Mouse (Mus musculus) layer of hippocampus, adult 2 months (tissue): ENCODE results near the gene Dera. TPM values are rescaled to one million over a fixed set of nuclear protein-coding genes. Genes with fewer than 3 reads are reported as not detected.
A peak's percentile ranks its signal among the peaks of the same experiment; 100 is the strongest.
"Not testable (repeated sequence)": the region's sequence is repeated elsewhere in the genome, so short reads cannot be mapped to it uniquely, and the experiment has no call there.

Experiments used
- DNase-seq, 2 experiments: peaks; one replicate each; pipeline ENCODE4 v3.0.0; 2022; ENCODE audit warnings: low spot score in 2 of 2
- H3K27ac ChIP-seq: fragments of 200-600 bp; 2 replicates; pipeline ENCODE4 v1.8.1; 2022
- H3K4me3 ChIP-seq: fragments of 200-600 bp; 2 replicates; pipeline ENCODE4 v1.8.1; 2022; ENCODE audit warnings: mild to moderate bottlenecking
- CTCF ChIP-seq: fragments of 200-600 bp; conservative IDR thresholded peaks from 2 replicates; pipeline ENCODE4 v1.8.1; 2022; ENCODE audit warnings: antibody characterized with exemption, mild to moderate bottlenecking, moderate library complexity
- long read RNA-seq, 2 experiments: library from polyadenylated mRNA; stranded (forward); transcript quantifications; one replicate each; pipeline ENCODE4 v2.0.0; 2021; ENCODE audit warnings: borderline mapping rate in 2 of 2
- total RNA-seq, 2 experiments: library from RNA; stranded (reverse); gene quantifications; 2 replicates each; pipeline ENCODE4 v1.2.3; 2021

The Dera gene
- 1 to 10 TPM; 5.1 to 6.1 TPM for total RNA-seq
- long read RNA-seq, experiment 1, partial matches to known transcripts = 0 of 4 reads
- long read RNA-seq, experiment 1, other reads (novel, unspliced or antisense) = 1 of 4 reads
- long read RNA-seq, experiment 2, transcript Dera-201 (9 exons, 1,729 nt) = major isoform, 6 of 8 reads
- long read RNA-seq, experiment 2, partial matches to known transcripts = 1 of 8 reads
- long read RNA-seq, experiment 2, other reads (novel, unspliced or antisense) = 1 of 8 reads

DNA sequence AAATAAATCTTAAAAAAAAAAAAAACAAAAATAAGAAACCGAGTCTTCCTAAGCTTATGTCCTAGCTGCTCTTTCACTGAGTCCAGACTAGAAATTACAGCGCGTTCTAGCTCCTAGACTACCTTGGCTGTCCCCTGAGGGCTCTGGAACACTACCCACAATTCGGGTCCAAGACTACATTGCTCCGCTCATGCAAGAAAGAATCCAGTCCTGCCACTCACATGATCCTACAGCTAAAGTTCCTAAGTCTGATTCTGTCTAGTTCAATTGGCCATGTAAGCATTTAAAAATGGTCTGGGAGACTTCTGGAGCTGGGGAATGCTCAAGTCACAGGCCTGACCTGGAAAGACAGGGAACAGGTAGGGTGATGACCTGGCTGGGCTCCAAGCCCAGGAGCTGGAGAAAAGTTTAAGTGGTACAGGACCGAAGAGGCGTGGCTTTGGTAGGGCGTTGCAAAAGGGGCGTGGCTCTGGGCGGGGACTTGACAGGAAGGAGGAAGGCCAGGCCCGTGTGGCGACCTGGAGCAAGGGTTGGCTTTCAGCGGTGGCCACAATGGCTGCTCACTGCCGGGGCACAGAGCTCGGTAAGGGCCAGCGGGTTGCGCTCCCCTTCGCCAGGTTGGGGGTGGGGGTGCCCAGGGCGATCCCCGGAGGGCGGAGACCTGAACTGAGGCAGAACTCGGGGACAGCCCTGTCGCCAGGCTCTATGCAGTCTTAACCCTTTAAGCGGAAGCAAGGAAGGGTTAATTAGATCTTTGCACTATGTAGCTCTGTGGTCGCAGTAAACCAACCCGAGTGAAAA, at the start of gene Dera:
TSS of gene Dera (plus strand) at position 491 of the 801 bp plus-strand sequence.
- TF ChIP-seq CTCF = no peak
- DNase-seq = peak; percentile 41 to 58
- Histone ChIP-seq H3K4me3 (peak within 1 kb of the TSS; percentile 79), H3K27ac (peak within 1 kb of the TSS; percentile 69; the same call in 1 of the 2 replicates)

DNA sequence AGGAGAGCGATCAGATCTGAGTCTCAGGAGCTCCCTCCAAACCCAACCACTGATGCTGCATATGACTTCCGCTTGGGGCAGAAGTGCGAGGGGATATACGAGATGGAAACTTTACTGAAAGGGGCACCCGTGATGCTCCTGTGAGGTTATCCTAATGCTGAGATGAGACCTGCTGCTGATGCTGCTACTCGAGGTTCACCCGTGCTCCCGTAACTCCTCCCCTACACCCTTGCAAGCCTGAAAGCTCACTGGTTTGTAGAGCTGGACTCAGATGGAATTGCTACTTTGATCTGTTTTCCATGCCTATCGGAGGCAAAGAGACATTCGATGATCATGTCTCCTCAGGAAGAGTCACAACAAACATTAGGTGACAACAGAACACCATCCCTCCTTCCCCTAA, 48.1 kb upstream of the Dera start:
- TF ChIP-seq CTCF = no peak
- no peak overlapping the region for H3K27ac ChIP-seq
- no peak for DNase-seq

DNA sequence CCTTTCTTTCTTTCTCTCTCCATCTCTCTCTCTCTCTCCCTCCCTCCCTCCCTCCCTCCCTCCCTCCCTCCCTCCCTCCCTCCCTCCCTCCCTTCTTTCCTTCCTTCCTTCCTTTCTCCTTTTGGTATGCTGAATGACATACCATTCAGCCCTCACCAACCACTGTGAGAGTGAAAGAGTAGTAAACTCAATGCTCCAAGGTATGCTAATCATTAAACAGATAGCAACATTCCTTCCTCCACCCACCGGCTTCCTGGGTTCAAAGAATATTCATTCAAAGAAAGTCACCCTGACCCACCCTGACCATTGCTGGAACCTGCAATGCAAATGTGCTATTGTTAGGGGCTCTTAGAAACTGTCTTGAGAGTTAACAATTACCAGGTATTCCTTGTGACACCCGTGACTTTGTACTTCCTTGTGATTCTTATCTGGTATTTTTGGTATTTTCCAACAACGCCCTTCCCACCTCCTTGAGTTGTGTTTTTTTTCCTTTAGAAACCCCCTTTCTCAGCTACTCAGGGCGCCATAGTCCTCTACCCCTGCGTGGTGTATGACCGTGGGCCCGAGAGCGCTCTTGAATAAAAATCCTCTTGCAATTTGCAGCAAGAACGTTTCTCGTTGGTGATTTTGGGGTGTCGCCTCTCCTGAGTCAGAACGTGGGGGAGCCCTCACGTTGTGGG, 45.5 kb upstream of the Dera start:
- H3K27ac ChIP-seq, DNase-seq, H3K4me3 ChIP-seq: not testable (repeated sequence)

More for the DNA sequence above, 48.1 kb upstream of the Dera start:
- H3K4me3 ChIP-seq = no peak overlapping the region

DNA sequence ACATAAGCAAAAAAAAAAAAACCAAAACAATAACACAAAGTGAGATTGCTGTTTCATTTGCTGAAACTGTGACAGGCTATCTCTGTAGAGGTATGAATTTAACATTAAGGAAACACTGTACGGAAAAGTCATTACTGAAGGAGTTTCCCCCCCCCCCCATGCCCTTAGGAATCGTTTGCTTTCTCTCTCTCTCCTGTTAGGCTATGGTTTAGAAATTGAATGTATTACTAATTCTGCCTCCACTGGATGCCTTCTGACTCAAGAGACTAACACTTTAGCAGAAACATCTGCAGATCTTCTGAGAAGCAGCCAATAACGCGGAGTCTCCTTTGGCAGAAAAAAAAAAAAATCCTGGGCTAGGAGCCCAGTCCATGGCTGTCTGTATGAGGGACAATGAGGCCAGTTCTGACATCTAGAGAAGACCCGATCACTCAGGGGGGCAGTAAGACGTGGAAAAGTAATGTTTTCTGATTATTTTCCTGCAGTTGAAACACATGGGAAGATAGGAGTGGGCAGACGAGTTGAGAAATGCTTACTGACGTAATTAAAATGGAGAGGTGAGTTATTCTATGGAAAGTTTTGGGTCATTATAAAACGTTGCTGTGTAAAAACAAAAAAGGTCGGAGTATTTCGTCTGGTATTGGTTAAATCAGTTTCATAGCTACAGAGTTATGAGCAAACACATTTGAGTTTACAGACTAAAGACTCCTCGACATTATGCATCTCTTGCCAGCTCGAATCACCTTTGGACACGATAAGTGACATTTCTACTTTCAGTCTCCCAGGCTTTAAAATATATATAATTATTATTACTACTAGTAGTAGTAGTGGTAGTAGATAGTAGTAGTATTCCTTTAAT, 43.9 kb upstream of the Dera start:
- H3K4me3 ChIP-seq = no peak overlapping the region

DNA sequence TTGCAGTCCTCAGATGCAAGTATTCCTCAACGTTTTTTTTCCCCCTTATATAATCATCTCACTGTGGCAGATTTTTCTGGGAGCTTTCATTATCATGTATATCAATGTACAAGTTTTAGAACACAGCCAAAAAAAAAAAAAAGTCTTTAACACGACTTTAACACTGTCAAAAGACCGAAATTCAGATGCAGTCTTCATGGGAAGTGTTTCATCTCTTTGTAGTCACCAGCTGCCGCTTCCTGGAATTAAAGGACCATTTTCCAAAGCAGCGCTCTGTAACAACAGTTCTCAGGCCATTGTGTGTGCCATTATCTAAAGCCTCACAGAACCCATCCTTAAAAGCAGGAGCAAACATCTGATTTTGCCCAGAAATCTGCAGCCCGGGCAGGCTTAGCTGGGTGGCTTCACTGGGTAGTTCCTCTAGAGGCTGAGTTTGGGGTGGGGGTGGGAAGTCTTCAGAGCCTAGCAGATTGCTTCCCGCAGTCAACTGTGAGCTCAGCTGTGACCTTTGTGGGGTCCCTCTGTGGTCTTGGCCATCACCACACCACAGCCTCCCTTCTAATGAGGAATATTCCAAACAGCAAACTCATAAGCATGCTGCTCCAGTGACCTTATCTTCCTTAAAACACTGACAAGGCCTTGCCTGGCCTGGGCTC, 41.6 kb upstream of the Dera start:
- Histone ChIP-seq H3K4me3 (no peak overlapping the region), H3K27ac (peak overlapping the region; percentile 81)
- no peak for DNase-seq
- no peak for TF ChIP-seq CTCF

More for the DNA sequence above, 43.9 kb upstream of the Dera start:
- no peak overlapping the region for H3K27ac ChIP-seq
- no peak for DNase-seq
- no peak for TF ChIP-seq CTCF

DNA sequence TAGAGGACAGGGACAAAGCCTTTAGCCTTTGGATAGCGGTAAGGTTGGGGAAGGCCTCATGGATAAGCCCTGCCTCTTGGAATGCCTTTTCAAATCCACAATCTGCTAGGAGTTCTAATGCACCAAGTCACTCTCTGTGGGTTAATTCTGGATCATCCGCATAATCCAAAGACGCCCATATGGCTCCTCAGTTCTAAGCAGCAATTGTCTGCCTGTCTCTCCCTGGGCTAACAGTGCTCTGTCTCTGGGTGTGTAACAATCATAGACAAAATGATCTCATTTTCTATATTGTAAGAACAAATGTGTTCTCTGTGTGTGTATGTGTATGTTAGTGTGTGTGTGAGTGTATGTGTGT, 41.1 kb upstream of the Dera start:
- H3K4me3 ChIP-seq = no peak overlapping the region
- TF ChIP-seq CTCF = no peak
- DNase-seq = no peak
- peak overlapping the region; percentile 81 for H3K27ac ChIP-seq

DNA sequence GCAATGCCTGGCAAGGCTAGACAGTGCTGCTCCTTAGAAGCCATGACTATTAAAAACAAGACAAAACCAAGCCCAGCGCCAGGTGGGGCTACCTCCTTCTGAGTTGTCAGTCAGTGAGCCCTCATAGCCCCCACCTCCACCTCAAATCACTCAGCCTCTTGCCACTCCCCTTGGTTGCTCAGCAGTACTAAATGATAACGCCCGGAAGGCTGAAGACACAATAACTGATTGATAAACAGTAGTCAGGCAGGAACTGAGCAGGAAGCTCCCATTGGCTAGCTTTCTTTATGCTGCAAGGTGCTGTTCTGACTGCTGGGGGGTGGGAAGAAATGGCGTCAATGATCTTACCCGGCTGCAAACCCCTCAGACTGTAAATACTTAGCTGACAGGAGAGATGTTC, 37.5 kb upstream of the Dera start:
- no peak for TF ChIP-seq CTCF
- Histone ChIP-seq H3K4me3 (no peak overlapping the region), H3K27ac (no peak overlapping the region)
- no peak for DNase-seq

DNA sequence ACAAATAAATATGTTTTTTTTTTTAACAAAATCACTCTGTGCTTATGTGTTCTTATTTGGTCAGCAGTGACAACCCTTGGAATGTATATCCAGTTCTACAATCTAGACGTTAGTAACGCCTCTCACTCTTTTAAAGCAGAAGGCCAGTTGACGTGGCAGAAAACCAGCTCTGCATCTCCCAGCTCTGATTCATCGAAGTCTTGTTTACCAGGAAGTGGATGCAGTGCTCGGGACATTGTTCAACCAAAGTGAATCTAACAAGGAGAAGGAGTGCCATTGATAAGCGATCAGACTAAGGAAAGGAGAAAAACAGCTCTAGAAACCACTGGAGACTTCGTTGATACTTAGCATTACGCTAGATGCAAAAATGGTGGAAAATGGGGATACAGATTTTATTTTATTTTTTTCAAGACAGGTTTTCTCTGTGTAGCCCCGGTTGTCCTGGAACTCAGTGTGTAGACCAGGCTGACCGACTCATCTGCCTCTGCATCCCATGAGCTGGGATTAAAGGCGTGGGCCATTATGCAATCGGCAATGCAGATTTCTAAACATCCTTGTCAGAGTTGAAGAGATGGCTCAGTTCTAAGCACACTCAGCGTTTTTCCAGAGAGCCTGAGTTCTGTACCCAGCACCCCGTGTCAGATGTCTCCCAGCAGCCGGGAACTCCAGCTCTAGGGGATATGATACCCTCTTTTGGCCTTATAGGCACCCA, 32.0 kb upstream of the Dera start:
- H3K4me3 ChIP-seq = no peak overlapping the region
- TF ChIP-seq CTCF = no peak
- no peak for DNase-seq

DNA sequence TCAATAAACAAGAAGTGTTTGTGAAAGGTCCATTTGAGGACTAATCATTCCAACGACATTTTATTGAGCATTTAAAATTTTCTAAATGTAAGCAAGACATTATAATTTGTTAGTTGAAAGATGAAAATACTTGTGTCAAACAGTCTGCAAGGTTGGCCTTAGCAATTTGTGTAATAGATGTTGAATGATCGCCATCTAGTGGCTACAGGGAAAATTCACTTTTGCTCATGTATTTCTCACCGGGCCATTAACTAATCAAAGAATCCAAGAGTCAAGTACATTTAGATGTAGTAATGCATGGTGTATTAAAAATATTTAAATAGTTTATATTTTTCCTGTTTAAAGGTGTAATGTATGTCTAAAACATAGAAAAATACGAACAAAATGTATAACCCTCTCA, 30.4 kb upstream of the Dera start:
- Histone ChIP-seq H3K4me3 (no peak overlapping the region), H3K27ac (no peak overlapping the region)
- TF ChIP-seq CTCF = peak; percentile 93
- peak; percentile 67 for DNase-seq

More for the DNA sequence above, 32.0 kb upstream of the Dera start:
- no peak overlapping the region for H3K27ac ChIP-seq

DNA sequence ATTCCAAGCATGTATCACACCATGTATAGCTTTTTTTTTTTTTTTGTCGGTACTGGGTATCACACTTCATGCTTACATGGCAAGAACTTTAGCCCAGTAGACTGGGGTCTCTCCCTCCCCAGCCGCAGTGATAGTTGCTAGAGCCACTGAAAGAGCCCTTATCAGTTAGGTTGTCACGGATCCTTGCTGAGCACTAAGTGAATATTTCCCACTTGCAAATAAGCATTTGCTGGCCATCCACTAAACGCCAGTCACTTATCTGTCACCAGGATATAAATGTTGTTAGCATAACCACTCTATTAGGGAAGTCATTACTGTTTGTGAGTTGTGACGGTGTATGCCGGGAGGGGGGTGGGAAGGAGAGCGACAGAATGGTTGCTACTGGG, 19.9 kb upstream of the Dera start:
- no peak for TF ChIP-seq CTCF
- Histone ChIP-seq H3K27ac (peak overlapping the region; percentile 92), H3K4me3 (peak overlapping the region; percentile 97)
- no peak for DNase-seq

DNA sequence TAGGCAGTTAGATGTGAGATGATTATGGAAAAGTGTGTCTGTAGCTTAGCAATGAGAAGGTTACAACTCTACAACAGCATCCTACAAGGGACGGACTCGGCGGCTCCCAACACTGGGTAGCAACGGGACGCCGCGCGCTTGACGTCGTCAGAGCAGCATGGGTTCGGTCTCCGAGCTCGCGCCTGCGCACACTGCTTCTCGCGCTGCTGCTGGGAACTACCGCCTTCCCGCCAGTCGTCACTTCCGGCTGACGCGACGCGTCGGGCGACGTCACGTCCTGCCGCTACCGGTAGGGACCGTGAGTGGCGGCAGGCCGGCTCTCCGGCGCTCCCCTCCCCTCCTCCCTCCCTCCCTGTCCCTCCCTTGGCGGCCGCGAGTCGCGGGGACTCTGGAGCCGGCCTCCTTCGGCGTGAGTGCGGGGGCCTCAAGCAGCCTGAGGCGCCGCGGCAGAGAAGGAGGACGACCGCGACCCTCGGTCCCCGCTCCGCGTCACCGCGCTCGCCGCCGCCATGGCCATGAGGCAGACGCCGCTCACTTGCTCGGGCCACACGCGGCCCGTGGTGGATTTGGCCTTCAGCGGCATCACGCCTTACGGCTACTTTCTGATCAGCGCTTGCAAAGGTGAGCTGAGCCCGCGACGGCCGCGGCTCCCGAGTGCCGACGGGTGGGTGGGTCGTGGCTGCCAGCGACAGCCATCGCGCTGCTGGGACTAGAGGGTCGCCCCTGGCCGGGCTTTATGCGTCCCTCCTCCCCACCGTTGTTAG, 19.3 kb upstream of the Dera start, which contains the start of gene Strap:
TSS of gene Strap (plus strand) at position 233 of the 764 bp plus-strand sequence.
- DNase-seq = peak; percentile 93 to 95
- Histone ChIP-seq H3K27ac (peak within 1 kb of the TSS; percentile 92), H3K4me3 (peak within 1 kb of the TSS; percentile 97)
- peak; percentile 26; the same call in 1 of the 2 replicates for TF ChIP-seq CTCF
